Mouse (Mus musculus) natural killer cell, adult 2 months (primary cell): ENCODE data around the gene Vdac2.

Source experiments
- DNase-seq, 2 experiments: peaks; one replicate each; pipeline ENCODE4 v3.0.0; 2022; ENCODE audit warnings: low spot score in 2 of 2

Vdac2 gene

DNA sequence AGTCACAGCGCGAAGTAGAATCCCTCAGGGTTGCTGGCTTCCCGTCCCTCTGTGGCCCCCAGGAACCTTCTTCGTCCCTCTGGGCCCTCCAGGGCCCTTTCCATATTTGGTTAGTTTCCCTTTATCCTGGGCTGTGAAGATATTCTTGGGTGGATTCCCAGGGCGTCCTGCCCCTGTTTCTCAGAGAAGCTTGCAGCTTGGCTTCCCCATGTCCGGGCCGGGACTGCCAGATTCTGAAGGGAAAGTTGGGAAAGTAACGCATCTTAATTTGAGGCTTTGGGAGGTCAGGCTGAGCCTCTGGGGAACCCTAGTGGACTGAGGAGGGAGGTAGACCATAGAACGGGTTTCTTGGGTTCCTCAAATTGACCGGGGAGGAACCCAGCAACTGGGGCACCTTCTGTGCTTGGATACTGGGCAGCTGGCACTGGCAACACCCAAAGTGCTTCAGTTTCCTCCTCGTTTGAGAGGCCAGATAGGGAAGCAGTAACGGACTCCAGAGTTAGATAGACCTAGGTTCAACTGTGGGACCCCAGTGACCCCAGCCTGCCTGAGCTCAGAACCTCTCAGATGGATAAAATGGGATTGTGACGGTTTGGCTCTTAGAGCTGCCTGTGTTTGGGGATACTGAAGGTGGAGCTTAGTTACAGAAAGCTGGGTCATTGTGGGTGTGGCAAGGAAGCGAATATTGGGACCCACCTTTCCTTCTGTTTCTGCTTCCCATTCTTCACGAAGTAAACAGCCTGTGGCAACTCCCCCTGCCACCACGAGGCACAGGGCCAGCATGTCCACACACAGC is 27.2 kb downstream of the Vdac2 start:
- no peak for DNase-seq

- peak; percentile 64 to 74 for DNase-seq
Measured at GRCm38 (mm10) chr14:21853456-21854109, 28.5 kb downstream of the Vdac2 start.

DNA sequence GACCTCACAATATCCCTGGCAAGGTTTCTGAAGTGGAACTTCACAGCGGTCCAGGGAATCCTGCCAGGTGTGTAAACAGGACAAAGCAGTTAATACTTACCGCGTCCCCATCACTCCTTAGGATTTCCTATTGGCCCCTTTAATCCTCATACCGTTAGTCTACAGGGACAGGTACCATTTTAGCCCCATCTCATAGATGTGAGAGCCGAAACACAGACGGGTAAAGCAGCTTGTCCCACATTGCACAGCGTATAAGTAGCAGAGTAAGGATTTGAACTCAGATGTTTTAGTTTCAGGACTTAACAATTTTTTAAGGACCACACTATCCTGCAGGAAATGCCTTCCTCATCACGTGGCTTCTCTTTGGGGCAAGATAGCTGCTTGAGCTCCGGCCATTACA is 29.2 kb downstream of the Vdac2 start:
- DNase-seq, result no peak

- DNase-seq, result no peak
Measured at GRCm38 (mm10) chr14:21855961-21856360, 30.9 kb downstream of the Vdac2 start.

GRCm38 (mm10) chr14:21856886-21857285 is 31.8 kb downstream of the Vdac2 start:
- no peak for DNase-seq

GRCm38 (mm10) chr14:21866291-21866690 is 41.3 kb downstream of the Vdac2 start:
- DNase-seq, result no peak

- DNase-seq, result no peak
Measured at GRCm38 (mm10) chr14:21866816-21867215, 41.8 kb downstream of the Vdac2 start.

DNA sequence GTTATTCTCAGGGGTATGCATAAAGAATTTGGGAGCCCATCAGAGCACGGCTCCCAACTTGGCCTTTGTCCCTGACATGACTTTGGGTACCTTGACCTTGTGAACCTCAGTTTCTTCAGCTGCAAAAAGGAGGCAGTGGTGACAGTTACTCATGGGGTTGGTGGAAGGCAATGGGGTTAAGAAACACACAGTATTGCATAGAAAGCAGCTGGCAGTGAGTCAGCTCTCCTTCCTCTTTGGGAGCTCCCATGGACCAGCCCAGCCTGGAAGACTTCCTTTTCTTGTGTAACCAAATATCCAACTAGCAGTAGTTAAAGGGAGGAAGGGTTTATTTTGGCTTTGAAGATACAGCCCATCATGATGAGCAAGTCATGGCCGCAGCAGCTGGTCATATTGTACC is 65.4 kb downstream of the Vdac2 start:
- DNase-seq, result no peak

GRCm38 (mm10) chr14:21891581-21892340 is 66.7 kb downstream of the Vdac2 start:
- no peak for DNase-seq

GRCm38 (mm10) chr14:21892341-21892659 is 67.3 kb downstream of the Vdac2 start:
- DNase-seq, result no peak
